Mouse (Mus musculus): ENCODE measurements around the gene Sfrp5. TPM values are rescaled to one million over a fixed set of nuclear protein-coding genes. Genes with fewer than 3 reads are reported as not detected.
A peak's percentile ranks its signal among the peaks of the same experiment; 100 is the strongest.

Gene Sfrp5
- polyA plus RNA-seq, 1 experiment: 4.2 TPM

DNA sequence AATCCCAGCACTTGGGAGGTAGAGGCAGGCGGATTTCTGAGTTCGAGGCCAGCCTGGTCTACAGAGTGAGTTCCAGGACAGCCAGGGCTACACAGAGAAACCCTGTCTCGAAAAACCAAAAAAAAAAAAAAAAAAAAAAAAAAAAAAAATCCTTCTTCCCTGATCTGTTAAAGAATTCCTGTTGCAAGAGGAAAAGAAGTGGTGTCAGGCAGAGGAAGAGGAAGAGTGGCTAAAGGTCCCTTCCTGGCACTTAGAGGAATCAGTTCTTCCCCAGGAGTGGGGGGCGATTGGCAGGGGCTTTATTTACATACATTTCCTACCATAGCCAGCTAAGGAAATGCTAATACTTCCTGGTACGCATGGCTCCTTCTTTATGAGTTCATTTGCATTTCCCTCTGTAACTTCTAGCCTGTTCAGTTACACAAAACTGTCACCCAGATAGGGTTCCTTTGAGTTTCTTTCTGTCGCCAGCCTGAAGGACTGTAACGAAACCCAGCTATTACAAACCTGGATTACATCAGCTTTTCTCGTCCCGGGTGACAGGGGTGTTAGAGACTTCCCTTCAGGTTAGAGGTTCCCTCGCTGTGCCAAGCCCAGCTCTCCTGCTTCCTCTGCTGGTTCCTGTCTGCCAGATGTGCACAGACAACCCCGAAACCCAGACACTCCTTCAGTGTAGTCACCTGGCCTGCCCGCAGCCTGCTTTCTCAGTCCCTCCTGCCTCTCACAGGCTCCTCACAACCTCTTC lies 44.4 kb downstream of the Sfrp5 start:
- DNase-seq (ENCODE audit: low read depth, low spot score): no peak
- WGBS: 62% methylated on average over 12 of the region's 12 CpGs

DNA sequence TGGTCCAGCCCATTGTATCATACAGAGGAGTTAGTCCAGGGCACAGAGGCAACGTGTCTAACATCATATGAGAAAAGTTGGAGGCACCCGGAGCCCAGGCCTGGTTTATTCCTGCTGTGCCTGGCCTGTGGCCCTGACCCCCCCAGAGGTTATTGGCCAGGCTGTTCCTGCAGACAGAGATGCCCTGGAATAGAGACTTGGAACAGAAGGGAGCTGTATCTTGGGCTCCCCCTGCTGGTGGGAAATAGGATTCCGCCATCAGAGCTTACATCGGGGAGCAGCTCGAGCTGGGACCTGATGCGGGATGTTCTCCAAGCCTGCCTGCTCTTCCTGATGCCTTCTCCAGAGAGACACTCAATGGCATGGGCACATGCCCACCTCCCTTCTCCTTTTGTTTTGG lies 50.1 kb downstream of the Sfrp5 start:
- WGBS: 3% methylated on average over 6 of the region's 6 CpGs
- peak; percentile 62 for DNase-seq (ENCODE audit: low read depth, low spot score)

DNA sequence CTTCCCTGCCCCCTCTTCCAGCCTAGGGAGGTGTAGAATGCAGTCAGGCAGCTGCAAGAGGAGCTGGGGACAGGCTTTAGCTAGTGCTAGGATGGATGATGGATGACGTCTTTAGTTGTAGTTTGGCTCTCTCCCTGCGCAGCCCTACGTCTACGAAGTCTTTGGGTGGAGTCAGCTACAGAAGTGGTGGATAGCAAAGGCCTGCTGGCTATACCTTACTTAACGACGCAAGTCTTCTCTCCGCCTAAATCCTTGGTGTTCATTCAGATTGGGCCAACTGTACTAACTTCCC lies 53.5 kb downstream of the Sfrp5 start:
- 36% methylated on average over 7 of the region's 7 CpGs for WGBS
- DNase-seq (ENCODE audit: low read depth, low spot score): no peak

Other genes with a start within 250 kb of the Sfrp5 start
- gene Mms19, start 221.1 kb downstream of the Sfrp5 start, polyA plus RNA-seq (2012; rRNA removed): 32.7 and 50.2 TPM in 2 replicates
- 11.1 and 11.3 TPM in 2 replicates for gene Ubtd1, start 220.5 kb downstream of the Sfrp5 start, polyA plus RNA-seq (2012; rRNA removed)
- gene Ankrd2, start 166.3 kb downstream of the Sfrp5 start, polyA plus RNA-seq (2012; rRNA removed): not detected in 2 replicates
- 0.57 and 1.4 TPM in 2 replicates for gene Hoga1, start 156.6 kb downstream of the Sfrp5 start, polyA plus RNA-seq (2012; rRNA removed)
- 0.09 and 0.23 TPM in 2 replicates for gene 4933411K16Rik, start 150.0 kb downstream of the Sfrp5 start, polyA plus RNA-seq (2012; rRNA removed)
- gene Morn4, start 115.9 kb downstream of the Sfrp5 start, polyA plus RNA-seq (2012; rRNA removed): 2.4 and 2.5 TPM in 2 replicates
- 32.0 and 34.2 TPM in 2 replicates for gene Pi4k2a, start 111.8 kb downstream of the Sfrp5 start, polyA plus RNA-seq (2012; rRNA removed)
- gene Avpi1, start 73.2 kb downstream of the Sfrp5 start, polyA plus RNA-seq (2012; rRNA removed): 6.1 and 7.8 TPM in 2 replicates
- 41.8 and 46.9 TPM in 2 replicates for gene Marveld1, start 54.9 kb downstream of the Sfrp5 start, polyA plus RNA-seq (2012; rRNA removed)
- gene Zfyve27, start 38.3 kb downstream of the Sfrp5 start, polyA plus RNA-seq (2012; rRNA removed): 28.1 and 33.1 TPM in 2 replicates
- gene Golga7b, start 45.3 kb upstream of the Sfrp5 start, polyA plus RNA-seq (2012; rRNA removed): 0.76 and 1.0 TPM in 2 replicates
- gene Crtac1, start 229.5 kb upstream of the Sfrp5 start, polyA plus RNA-seq (2012; rRNA removed): 0.56 and 0.59 TPM in 2 replicates